Mouse (Mus musculus): ENCODE data around the gene Parp3.

- TF ChIP-seq CTCF (IDR thresholded peaks at IDR 0.05 in 2 of 3, conservative IDR thresholded peaks at IDR 0.05 in 1 of 3; ENCODE audit: control insufficient read depth in 1 of 3, insufficient read depth in 1 of 3, low read depth in 2 of 3, low read length in 3 of 3, poor library complexity in 1 of 3, severe bottlenecking in 1 of 3) (no peak), POLR2A (IDR thresholded peaks at IDR 0.05; ENCODE audit: control insufficient read depth in 1 of 2, insufficient read depth in 1 of 2, low read depth in 1 of 2, low read length in 2 of 2, poor library complexity in 1 of 2) (no peak), EP300 (IDR thresholded peaks at IDR 0.05; ENCODE audit: low read depth in 1 of 2, low read length in 2 of 2) (no peak), NRF1 (IDR thresholded peaks at IDR 0.05; ENCODE audit: insufficient read depth, low read depth, low read length, poor library complexity, severe bottlenecking) (no peak), KAT2A (conservative IDR thresholded peaks at IDR 0.05; ENCODE audit: low read depth, low read length) (no peak), E2F4 (IDR thresholded peaks at IDR 0.05; ENCODE audit: borderline replicate concordance, low read depth, low read length) (no peak), ZNF384 (IDR thresholded peaks at IDR 0.05; ENCODE audit: low read depth, low read length) (no peak), ZC3H11A (IDR thresholded peaks at IDR 0.05; ENCODE audit: low read depth, low read length) (no peak), SIN3A (IDR thresholded peaks at IDR 0.05; ENCODE audit: low read length) (no peak), ELF1 (IDR thresholded peaks at IDR 0.05; ENCODE audit: low read depth, low read length) (no peak), USF1 (IDR thresholded peaks at IDR 0.05; ENCODE audit: low read depth, low read length) (no peak), SMC3 (IDR thresholded peaks at IDR 0.05; ENCODE audit: low read depth, low read length) (no peak)
Observed at GRCm38 (mm10) chr9:106459946-106460345, 16.8 kb downstream of the Parp3 start.
